Mouse (Mus musculus) heart, postnatal 0 days (tissue): Measurements from ENCODE around the gene Hyal3. TPM values are rescaled to one million over a fixed set of nuclear protein-coding genes. Genes with fewer than 3 reads are reported as not detected.

Experiments
- ATAC-seq: fragments of 200-750 bp; cut with Nextera tagmentation; 2 replicates; pipeline ENCODE4 v1.8.0; 2017; ENCODE audit warnings: low read depth, moderate number of reproducible peaks, moderate library complexity; ENCODE audit not compliant: insufficient read depth
- DNase-seq: peaks from one replicate; pipeline ENCODE4 v3.0.0-alpha.2; 2016; ENCODE audit warnings: low spot score
- H3K27ac ChIP-seq: fragments of 300-500 bp; sonication (generic); 2 replicates; pipeline ENCODE4 v1.5.1; 2014; ENCODE audit warnings: low read depth, mild to moderate bottlenecking
- H3K27me3 ChIP-seq: fragments of 300-500 bp; sonication (generic); 2 replicates; pipeline ENCODE4 v1.6.1; 2014; ENCODE audit warnings: low read length, mixed read lengths; ENCODE audit not compliant: control insufficient read depth, insufficient read depth
- H3K36me3 ChIP-seq: fragments of 300-500 bp; sonication (generic); replicated peaks from 2 replicates; pipeline ENCODE4 v1.6.1; 2014; ENCODE audit warnings: low read length, mixed read lengths; ENCODE audit not compliant: control insufficient read depth, insufficient read depth
- H3K4me1 ChIP-seq: fragments of 300-500 bp; sonication (generic); 2 replicates; pipeline ENCODE4 v1.6.1; 2014; ENCODE audit warnings: antibody characterized with exemption; ENCODE audit not compliant: control insufficient read depth, insufficient read depth
- H3K4me2 ChIP-seq: fragments of 300-500 bp; sonication (generic); 2 replicates; pipeline ENCODE4 v1.6.1; 2014; ENCODE audit warnings: low read depth, mild to moderate bottlenecking, low read length, moderate library complexity
- H3K4me3 ChIP-seq: fragments of 300-500 bp; sonication (generic); 2 replicates; pipeline ENCODE4 v1.5.1; 2014; ENCODE audit warnings: low read depth, low read length
- H3K9ac ChIP-seq: fragments of 300-500 bp; sonication (generic); replicated peaks from 2 replicates; pipeline ENCODE4 v1.6.1; 2014; ENCODE audit warnings: low read depth, low read length, mixed read lengths
- H3K9me3 ChIP-seq: fragments of 300-500 bp; sonication (generic); replicated peaks from 2 replicates; pipeline ENCODE4 v1.6.1; 2016; ENCODE audit warnings: low read length; ENCODE audit not compliant: control insufficient read depth
- CTCF ChIP-seq: IDR thresholded peaks from 2 replicates; pipeline ENCODE4 v1.5.1; 2016; ENCODE audit warnings: antibody characterized with exemption, control low read depth, low read depth
- EP300 ChIP-seq: IDR thresholded peaks from 2 replicates; pipeline ENCODE4 v1.6.1; 2016; ENCODE audit warnings: antibody characterized with exemption, low read depth
- WGBS: fragments of 180-500 bp; shearing (Covaris S2); extraction: QIAGEN DNeasy Blood & Tissue Kit; methylation state at CpG from one replicate; pipeline ENCODE4 v1.1.7; 2014; 5-methylcytosine and 5-hydroxymethylcytosine counted together
- polyA plus RNA-seq: library from polyadenylated mRNA; unstranded; fragments of >200 nt; fragmentation: Nextera tagmentation; extraction: Ambion mirVana; gene quantifications from 2 replicates; pipeline ENCODE4 v1.2.1, GENCODE M21; 2015
- total RNA-seq: library from RNA; depleted of rRNA; stranded (reverse); fragments of >200 nt; gene quantifications from 2 replicates; pipeline ENCODE4 v1.2.3, GENCODE M21; 2014; ENCODE audit warnings: low replicate concordance

Hyal3 gene
- total and polyA plus RNA-seq, 2 experiments from 2014 or later: 0.44 to 0.65 TPM

DNA sequence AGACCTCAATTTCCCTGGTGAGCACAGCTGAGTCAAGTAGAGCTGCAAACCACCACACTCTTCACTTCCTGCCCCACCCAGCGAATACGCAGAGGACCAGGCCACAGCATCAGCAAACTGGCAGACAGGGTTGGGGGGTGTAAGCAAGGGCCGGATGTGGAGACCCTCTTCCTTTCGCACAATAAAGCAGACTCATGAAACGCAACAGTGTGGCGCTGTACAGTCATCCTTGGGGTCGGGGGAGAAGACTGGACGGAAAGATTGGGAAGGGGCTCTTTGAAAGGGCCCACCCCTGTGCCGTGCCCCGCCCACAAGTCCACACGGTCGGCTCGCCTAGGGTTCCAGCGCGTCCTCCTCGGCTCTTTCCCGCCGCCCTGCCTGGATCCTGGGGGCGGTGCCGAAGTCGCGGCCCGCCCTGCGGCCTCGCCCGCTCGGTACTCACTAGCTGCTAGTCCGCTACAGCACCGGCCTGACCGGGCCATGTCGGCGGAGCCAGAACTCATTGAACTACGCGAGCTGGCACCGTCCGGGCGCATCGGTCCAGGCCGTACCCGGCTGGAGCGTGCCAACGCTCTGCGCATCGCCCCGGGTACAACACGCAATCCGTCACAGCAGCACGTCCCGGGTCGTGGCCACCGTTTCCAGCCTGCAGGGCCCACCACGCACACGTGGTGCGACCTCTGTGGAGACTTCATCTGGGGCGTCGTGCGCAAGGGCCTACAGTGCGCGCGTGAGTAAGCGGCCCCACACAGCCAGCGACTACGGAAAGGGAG is 29.3 kb upstream of the Hyal3 start, which contains the start of gene Rassf1:
Gene Rassf1, plus strand, starts transcription at position 439 of the 773 bp plus-strand sequence.
- H3K27me3 ChIP-seq: 0 out of 2 replicates have a peak, but pooled peaks cover 12% of the 10 kb centered on the region

GRCm38 (mm10) chr9:107551890-107552355 is 28.7 kb upstream of the Hyal3 start:
- peak overlapping the region; percentile 51 for H3K4me3 ChIP-seq
- TF ChIP-seq EP300 (no peak), CTCF (no peak)
- peaks cover 2% of the 10 kb centered on the region; the same call in 1 of the 2 replicates for H3K36me3 ChIP-seq
- peak overlapping the region; percentile 77 for H3K4me2 ChIP-seq
- H3K9ac ChIP-seq: peak overlapping the region; percentile 52; the same call in 1 of the 2 replicates
- peaks cover 41% of the 10 kb centered on the region for H3K4me1 ChIP-seq
- no peak for ATAC-seq
- peak overlapping the region; percentile 46; the same call in 1 of the 2 replicates for H3K27ac ChIP-seq
- 0 out of 2 replicates have a peak, but pooled peaks cover 12% of the 10 kb centered on the region for H3K27me3 ChIP-seq
- no peaks in the 10 kb centered on the region for H3K9me3 ChIP-seq
- no peak for DNase-seq
- 27% methylated on average over 8 of the region's 8 CpGs for WGBS

More for the DNA sequence above, 29.3 kb upstream of the Hyal3 start, which contains the start of gene Rassf1:
- peak within 1 kb of the TSS; percentile 46; the same call in 1 of the 2 replicates for H3K27ac ChIP-seq
- ATAC-seq (0 out of 2 replicates have a peak, but pooled peaks have one; percentile 4), DNase-seq (no peak)
- peak within 1 kb of the TSS; percentile 52; the same call in 1 of the 2 replicates for H3K9ac ChIP-seq
- peak within 1 kb of the TSS; percentile 51 for H3K4me3 ChIP-seq
- peaks cover 41% of the 10 kb centered on the region for H3K4me1 ChIP-seq
- TF ChIP-seq CTCF: no peak
- TF ChIP-seq EP300: no peak
- WGBS: 2% methylated on average over 58 of the region's 63 CpGs
- no peaks in the 10 kb centered on the region for H3K9me3 ChIP-seq
- peak within 1 kb of the TSS; percentile 77 for H3K4me2 ChIP-seq
- H3K36me3 ChIP-seq: no peaks in the 10 kb centered on the region

DNA sequence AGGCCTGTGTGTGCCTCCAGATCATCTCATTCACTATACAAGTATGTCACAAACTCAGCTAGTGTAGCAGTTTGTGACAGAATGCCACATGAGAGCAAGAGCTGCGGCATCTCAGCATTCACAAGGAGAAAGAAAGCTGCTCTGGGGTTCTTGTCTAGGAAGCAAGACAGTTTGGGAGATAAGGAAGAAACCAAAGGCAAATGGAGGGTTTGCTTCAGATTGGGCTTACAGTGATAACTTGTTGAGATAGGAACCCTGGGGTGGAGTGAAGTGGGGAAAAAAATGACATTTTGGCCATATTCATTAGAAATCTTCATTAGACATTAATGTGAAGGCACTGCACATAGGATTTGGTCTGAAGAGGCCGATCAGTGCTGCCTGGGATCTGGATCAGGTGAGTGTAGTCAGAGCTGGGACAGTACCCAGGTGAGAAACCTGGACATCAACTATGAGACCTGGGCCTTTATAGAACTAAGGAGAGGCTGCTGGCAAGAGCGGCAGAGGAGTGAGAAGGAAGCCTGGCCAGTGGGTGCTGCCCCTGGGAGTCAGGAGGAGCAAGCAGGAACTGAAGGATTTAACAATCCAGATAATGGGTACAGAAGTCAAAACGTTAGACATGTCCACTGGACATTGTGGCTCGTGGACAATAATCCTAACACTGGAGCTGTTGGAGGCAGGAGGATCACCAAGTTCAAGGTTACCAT is 27.8 kb upstream of the Hyal3 start:
- H3K27me3 ChIP-seq: 0 out of 2 replicates have a peak, but pooled peaks cover 8% of the 10 kb centered on the region
- H3K4me3 ChIP-seq: no peak overlapping the region
- H3K9ac ChIP-seq: no peak overlapping the region

GRCm38 (mm10) chr9:107553541-107554318 is 26.9 kb upstream of the Hyal3 start:
- no peak for TF ChIP-seq EP300
- TF ChIP-seq CTCF: no peak
- Histone ChIP-seq H3K4me1 (peaks cover 33% of the 10 kb centered on the region), H3K27me3 (0 out of 2 replicates have a peak, but pooled peaks cover 7% of the 10 kb centered on the region), H3K4me2 (peak overlapping the region; percentile 86), H3K27ac (peak overlapping the region; percentile 96), H3K4me3 (peak overlapping the region; percentile 70), H3K36me3 (peaks cover 20% of the 10 kb centered on the region), H3K9ac (peak overlapping the region; percentile 52), H3K9me3 (no peaks in the 10 kb centered on the region)
- DNase-seq (no peak), ATAC-seq (peak; percentile 19)
- WGBS: 9% methylated on average over 37 of the region's 37 CpGs

More for the DNA sequence above, 27.8 kb upstream of the Hyal3 start:
- WGBS: 82% methylated on average over 5 of the region's 5 CpGs
- Histone ChIP-seq H3K36me3 (peaks cover 11% of the 10 kb centered on the region), H3K27ac (no peak overlapping the region), H3K4me1 (peaks cover 33% of the 10 kb centered on the region), H3K9me3 (no peaks in the 10 kb centered on the region), H3K4me2 (peak overlapping the region; percentile 86; the same call in 1 of the 2 replicates)
- no peak for ATAC-seq
- no peak for DNase-seq
- TF ChIP-seq EP300 (no peak), CTCF (no peak)
